Mouse (Mus musculus): ENCODE data around the gene Pxmp4. TPM values are rescaled to one million over a fixed set of nuclear protein-coding genes. Genes with fewer than 3 reads are reported as not detected.

Pxmp4 gene
- total and polyA plus RNA-seq, 2 experiments from 2014 or later = 40.0 to 97.5 TPM

DNA sequence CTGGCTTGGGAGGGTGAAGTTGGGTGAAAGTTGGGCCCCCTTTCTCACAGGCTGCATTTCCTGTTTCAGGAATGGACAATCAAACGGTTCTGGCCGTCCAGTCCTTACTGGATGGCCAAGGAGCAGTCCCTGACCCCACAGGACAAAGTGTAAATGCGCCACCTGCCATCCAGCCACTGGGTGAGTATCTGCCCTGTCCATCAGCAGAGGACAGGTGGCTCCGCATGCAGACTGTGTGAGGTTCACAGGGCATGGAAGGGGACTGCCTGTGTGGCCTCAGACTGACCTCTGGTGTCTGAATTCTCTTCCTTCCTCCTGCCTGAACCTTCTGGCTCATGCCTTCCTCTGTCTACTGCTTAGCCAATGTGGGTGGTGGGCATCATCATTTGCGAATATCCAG, 18.2 kb upstream of the Pxmp4 start:
- Histone ChIP-seq H3K9ac (replicated peaks; ENCODE audit: low read depth, low read length) (no peak overlapping the region), H3K4me1 (ENCODE audit: control insufficient read depth, insufficient read depth) (no peaks in the 10 kb centered on the region), H3K27ac (ENCODE audit: low read depth) (no peak overlapping the region), H3K36me3 (replicated peaks; ENCODE audit: control insufficient read depth, insufficient read depth, low read length) (peaks cover 17% of the 10 kb centered on the region), H3K9me3 (replicated peaks; ENCODE audit: control insufficient read depth, low read length) (no peaks in the 10 kb centered on the region), H3K4me3 (ENCODE audit: low read depth, low read length) (no peak overlapping the region), H3K27me3 (ENCODE audit: control insufficient read depth, insufficient read depth, low read length) (no peaks in the 10 kb centered on the region), H3K4me2 (ENCODE audit: low read depth, low read length) (no peak overlapping the region)
- DNase-seq (ENCODE audit: low spot score) (no peak), ATAC-seq (ENCODE audit: insufficient read depth, low read depth) (no peak)
- TF ChIP-seq CTCF (IDR thresholded peaks at IDR 0.05; ENCODE audit: low read depth) (no peak; the same call in 1 of the 2 replicates), EP300 (IDR thresholded peaks at IDR 0.05; ENCODE audit: low read depth) (no peak)
- 64% methylated on average over 5 of the region's 5 CpGs for WGBS

DNA sequence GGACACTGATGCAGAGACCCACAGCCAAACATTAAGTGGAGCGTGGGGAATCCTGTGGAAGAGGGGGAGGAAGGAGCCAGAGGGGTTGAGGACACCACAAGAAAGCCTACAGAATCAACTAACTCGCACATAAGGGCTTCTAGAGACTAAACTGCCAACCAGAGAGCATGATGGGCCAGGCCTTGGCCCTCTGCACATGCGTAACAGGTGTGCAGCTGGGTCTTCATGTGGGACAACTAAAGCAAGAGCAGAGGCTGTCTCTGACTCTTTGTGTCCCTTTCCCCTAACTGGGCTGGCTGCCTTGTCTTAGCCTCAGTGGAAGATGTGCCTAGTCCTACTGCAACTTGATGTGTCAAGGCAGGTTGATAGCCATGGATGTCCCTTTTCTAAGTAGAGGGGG, 13.6 kb upstream of the Pxmp4 start:
- no peak overlapping the region for H3K4me2 ChIP-seq (ENCODE audit: low read depth, low read length)
- ATAC-seq (ENCODE audit: insufficient read depth, low read depth) = no peak

DNA sequence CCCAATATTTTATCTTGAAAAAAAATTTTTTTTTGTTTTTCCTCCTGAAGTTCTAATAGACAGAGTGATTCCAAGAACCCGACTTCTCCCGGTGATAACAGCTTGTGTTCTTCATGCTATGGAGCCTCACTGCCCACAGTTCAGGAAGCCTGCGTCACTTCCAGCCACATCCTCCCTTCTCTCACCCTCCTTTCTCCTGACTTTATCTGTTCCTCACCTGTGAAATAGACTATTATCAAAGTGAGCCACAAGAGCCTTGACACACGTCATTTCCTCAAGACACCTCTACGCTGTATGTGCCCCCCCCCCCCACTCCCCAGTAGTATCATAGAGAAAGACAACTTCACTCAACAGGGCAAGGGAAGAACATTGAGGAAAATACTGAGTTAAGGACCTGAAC, 12.2 kb upstream of the Pxmp4 start:
- ATAC-seq (ENCODE audit: insufficient read depth, low read depth) = no peak
- H3K9me3 ChIP-seq (replicated peaks; ENCODE audit: control insufficient read depth, low read length) = no peaks in the 10 kb centered on the region
- peak overlapping the region; percentile 31; the same call in 1 of the 2 replicates for H3K4me2 ChIP-seq (ENCODE audit: low read depth, low read length)

More for the DNA sequence above, 13.6 kb upstream of the Pxmp4 start:
- Histone ChIP-seq H3K9me3 (replicated peaks; ENCODE audit: control insufficient read depth, low read length) (no peaks in the 10 kb centered on the region), H3K27me3 (ENCODE audit: control insufficient read depth, insufficient read depth, low read length) (no peaks in the 10 kb centered on the region), H3K9ac (replicated peaks; ENCODE audit: low read depth, low read length) (no peak overlapping the region), H3K36me3 (replicated peaks; ENCODE audit: control insufficient read depth, insufficient read depth, low read length) (0 out of 2 replicates have a peak, but pooled peaks cover 3% of the 10 kb centered on the region), H3K27ac (ENCODE audit: low read depth) (peak overlapping the region; percentile 22; the same call in 1 of the 2 replicates), H3K4me1 (ENCODE audit: control insufficient read depth, insufficient read depth) (peaks cover 4% of the 10 kb centered on the region; the same call in 1 of the 2 replicates), H3K4me3 (ENCODE audit: low read depth, low read length) (no peak overlapping the region)
- no peak for TF ChIP-seq CTCF (IDR thresholded peaks at IDR 0.05; ENCODE audit: low read depth)
- no peak for TF ChIP-seq EP300 (IDR thresholded peaks at IDR 0.05; ENCODE audit: low read depth)
- no peak for DNase-seq (ENCODE audit: low spot score)
- WGBS = 80% methylated on average over 3 of the region's 3 CpGs

DNA sequence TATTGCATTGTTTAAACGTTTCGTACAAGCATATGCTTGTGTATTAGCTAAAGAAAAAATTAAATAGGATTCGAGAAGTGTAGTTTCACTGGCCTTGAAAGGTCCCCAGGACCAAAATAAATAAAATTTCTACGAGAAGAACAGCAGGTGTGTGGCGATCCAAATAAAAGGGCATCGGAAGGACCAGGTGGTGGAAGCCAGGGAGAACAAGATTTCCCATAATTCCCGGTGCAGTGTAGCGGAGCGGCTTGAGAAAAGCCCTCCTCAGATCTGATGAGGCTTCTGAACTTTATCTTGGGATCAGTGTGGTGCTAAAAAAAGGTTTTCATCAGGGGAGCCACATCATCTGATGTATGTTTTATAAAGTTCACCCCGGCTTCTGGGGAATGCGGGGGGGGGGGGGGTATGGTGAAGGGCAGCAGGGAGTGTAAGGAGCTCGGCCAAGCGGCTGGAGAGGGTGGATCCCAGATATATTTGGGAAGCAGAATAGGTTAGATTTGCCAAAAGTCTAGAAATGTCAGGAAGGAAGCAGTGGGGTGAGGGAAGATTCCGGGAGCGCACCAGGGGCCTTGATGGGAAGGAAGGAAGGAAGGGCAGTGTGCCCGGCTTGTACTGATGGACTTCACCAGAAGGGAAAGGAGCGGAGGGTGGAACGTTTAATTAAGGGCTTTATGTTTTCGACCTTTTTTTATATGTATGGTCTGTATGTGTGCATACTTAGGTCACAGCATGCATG, 11.5 kb upstream of the Pxmp4 start:
- peaks cover 4% of the 10 kb centered on the region; the same call in 1 of the 2 replicates for H3K4me1 ChIP-seq (ENCODE audit: control insufficient read depth, insufficient read depth)
- no peaks in the 10 kb centered on the region for H3K9me3 ChIP-seq (replicated peaks; ENCODE audit: control insufficient read depth, low read length)
- peak overlapping the region; percentile 31 for H3K4me2 ChIP-seq (ENCODE audit: low read depth, low read length)
- DNase-seq (ENCODE audit: low spot score) (no peak), ATAC-seq (ENCODE audit: insufficient read depth, low read depth) (no peak)
- peak overlapping the region; percentile 22; the same call in 1 of the 2 replicates for H3K4me3 ChIP-seq (ENCODE audit: low read depth, low read length)
- no peaks in the 10 kb centered on the region for H3K27me3 ChIP-seq (ENCODE audit: control insufficient read depth, insufficient read depth, low read length)
- no peak overlapping the region for H3K9ac ChIP-seq (replicated peaks; ENCODE audit: low read depth, low read length)
- no peak overlapping the region; the same call in none of the 2 replicates for H3K27ac ChIP-seq (ENCODE audit: low read depth)
- no peaks in the 10 kb centered on the region for H3K36me3 ChIP-seq (replicated peaks; ENCODE audit: control insufficient read depth, insufficient read depth, low read length)
- WGBS = 54% methylated on average over 19 of the region's 19 CpGs
- TF ChIP-seq CTCF (IDR thresholded peaks at IDR 0.05; ENCODE audit: low read depth) (no peak), EP300 (IDR thresholded peaks at IDR 0.05; ENCODE audit: low read depth) (no peak)

More for the DNA sequence above, 12.2 kb upstream of the Pxmp4 start:
- Histone ChIP-seq H3K4me1 (ENCODE audit: control insufficient read depth, insufficient read depth) (peaks cover 4% of the 10 kb centered on the region; the same call in 1 of the 2 replicates), H3K9ac (replicated peaks; ENCODE audit: low read depth, low read length) (no peak overlapping the region), H3K27me3 (ENCODE audit: control insufficient read depth, insufficient read depth, low read length) (no peaks in the 10 kb centered on the region), H3K36me3 (replicated peaks; ENCODE audit: control insufficient read depth, insufficient read depth, low read length) (no peaks in the 10 kb centered on the region), H3K27ac (ENCODE audit: low read depth) (no peak overlapping the region), H3K4me3 (ENCODE audit: low read depth, low read length) (no peak overlapping the region)
- WGBS = 65% methylated on average over 5 of the region's 5 CpGs
- no peak for TF ChIP-seq CTCF (IDR thresholded peaks at IDR 0.05; ENCODE audit: low read depth)
- TF ChIP-seq EP300 (IDR thresholded peaks at IDR 0.05; ENCODE audit: low read depth) = no peak
- DNase-seq (ENCODE audit: low spot score) = no peak

DNA sequence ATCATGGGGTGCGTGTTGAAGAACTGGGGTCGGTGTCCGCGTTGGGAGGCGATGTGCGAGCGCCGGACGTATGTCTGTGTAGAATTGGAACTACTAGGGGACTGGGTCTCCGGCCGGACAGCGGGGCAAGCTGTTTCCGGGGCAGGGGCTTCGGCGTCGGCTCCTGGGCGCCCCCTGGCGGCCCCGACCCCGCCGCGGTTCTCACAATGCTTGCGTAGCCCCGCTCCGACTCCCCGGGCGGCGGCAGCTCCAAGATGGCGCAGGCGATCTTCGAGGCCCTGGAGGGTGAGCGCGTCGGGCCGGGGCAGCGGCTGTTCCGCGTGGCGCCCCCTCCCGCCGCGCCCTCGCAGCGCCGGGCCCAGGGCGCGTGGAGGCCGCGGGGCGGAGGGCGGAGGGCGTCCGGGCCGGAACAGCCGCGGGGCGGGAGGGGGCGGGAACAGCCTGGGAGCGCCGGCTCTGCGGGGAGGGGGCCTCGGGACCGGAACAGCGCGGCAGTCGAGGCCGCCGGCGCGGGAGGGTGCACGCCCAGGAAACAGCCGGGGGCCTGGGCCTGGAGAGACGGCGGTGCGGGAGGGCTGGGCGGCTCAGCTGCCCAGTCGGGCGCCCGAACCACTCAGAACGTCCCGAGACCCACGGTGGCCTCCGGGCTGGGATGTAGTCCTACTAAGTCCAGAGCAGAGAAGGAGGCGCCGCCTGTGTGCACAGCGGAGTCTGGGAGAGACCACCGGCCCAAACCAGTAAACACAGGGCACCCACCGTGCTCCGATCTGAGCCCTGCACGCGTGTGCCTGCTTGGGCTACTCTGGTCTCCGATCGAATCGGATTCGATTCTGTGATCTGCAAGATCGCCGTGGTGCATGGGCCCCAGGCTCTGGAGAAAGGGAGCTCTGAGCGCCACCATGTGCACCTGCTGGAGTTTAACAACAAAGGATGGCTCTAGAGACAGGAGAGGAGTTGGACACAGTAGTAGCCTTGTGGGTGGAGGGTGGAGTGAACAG, 9.9 kb upstream of the Pxmp4 start, which contains the start of the genes Zfp341 and 4930519P11Rik:
Zfp341 (plus strand) TSS at position 180 of the 998 bp plus-strand sequence.
4930519P11Rik (minus strand) TSS at position 320 of the 998 bp plus-strand sequence.
- under 1% methylated on average over 74 of the region's 98 CpGs for WGBS

More for the DNA sequence above, 9.9 kb upstream of the Pxmp4 start, which contains the start of the genes Zfp341 and 4930519P11Rik:
- H3K36me3 ChIP-seq (replicated peaks; ENCODE audit: control insufficient read depth, insufficient read depth, low read length) = no peaks in the 10 kb centered on the region
- H3K27ac ChIP-seq (ENCODE audit: low read depth) = peak within 1 kb of the TSS; percentile 92
- DNase-seq (ENCODE audit: low spot score) (peak; percentile 90), ATAC-seq (ENCODE audit: insufficient read depth, low read depth) (peak; percentile 91)
- H3K9me3 ChIP-seq (replicated peaks; ENCODE audit: control insufficient read depth, low read length) = no peaks in the 10 kb centered on the region
- TF ChIP-seq CTCF (IDR thresholded peaks at IDR 0.05; ENCODE audit: low read depth) = peak; percentile 70
- 0 out of 2 replicates have a peak, but pooled peaks have one; percentile 38 for TF ChIP-seq EP300 (IDR thresholded peaks at IDR 0.05; ENCODE audit: low read depth)
- H3K4me1 ChIP-seq (ENCODE audit: control insufficient read depth, insufficient read depth) = peaks cover 4% of the 10 kb centered on the region; the same call in 1 of the 2 replicates
- H3K4me2 ChIP-seq (ENCODE audit: low read depth, low read length) = peak within 1 kb of the TSS; percentile 73
- H3K27me3 ChIP-seq (ENCODE audit: control insufficient read depth, insufficient read depth, low read length) = no peaks in the 10 kb centered on the region
- peak within 1 kb of the TSS; percentile 53 for H3K4me3 ChIP-seq (ENCODE audit: low read depth, low read length)
- H3K9ac ChIP-seq (replicated peaks; ENCODE audit: low read depth, low read length) = peak within 1 kb of the TSS; percentile 70
